Mouse (Mus musculus): Measurements from ENCODE around the gene Zbtb8os. TPM values are rescaled to one million over a fixed set of nuclear protein-coding genes. Genes with fewer than 3 reads are reported as not detected.

Gene Zbtb8os
- 58.0 and 62.6 TPM in 2 replicates for polyA plus RNA-seq (2015; fragmentation: Nextera tagmentation; extraction: Ambion mirVana)

- Histone ChIP-seq H3K9ac (peak within 1 kb of the TSS; percentile 96), H3K36me3 (peaks cover 2% of the 10 kb centered on the region; the same call in 1 of the 2 replicates), H3K27ac (peak within 1 kb of the TSS; percentile 99), H3K4me3 (replicated peaks) (peak within 1 kb of the TSS; percentile 92), H3K4me2 (replicated peaks) (peak within 1 kb of the TSS; percentile 73), H3K4me1 (replicated peaks) (peaks cover 30% of the 10 kb centered on the region), H3K9me3 (no peaks in the 10 kb centered on the region), H3K27me3 (replicated peaks) (no peaks in the 10 kb centered on the region)
- WGBS = under 1% methylated on average over 73 of the region's 73 CpGs
- ATAC-seq = peak; percentile 98
Measured at GRCm38 (mm10) chr4:129335216-129336074, at the start of gene Zbtb8os, which contains the start of gene Rbbp4. Zbtb8os (plus strand) TSS chr4:129335695. Rbbp4 (minus strand) TSS chr4:129335370.

GRCm38 (mm10) chr4:129286001-129286682 lies 49.4 kb upstream of the Zbtb8os start:
- Histone ChIP-seq H3K36me3 (no peaks in the 10 kb centered on the region), H3K9ac (0 out of 2 replicates have a peak overlapping the region, but pooled peaks have one; percentile 50), H3K27ac (no peak overlapping the region), H3K4me2 (replicated peaks) (peak overlapping the region; percentile 96), H3K9me3 (no peaks in the 10 kb centered on the region), H3K27me3 (replicated peaks) (0 out of 2 replicates have a peak, but pooled peaks cover 8% of the 10 kb centered on the region), H3K4me3 (replicated peaks) (peak overlapping the region; percentile 48), H3K4me1 (replicated peaks) (peaks cover 20% of the 10 kb centered on the region)
- 49% methylated on average over 5 of the region's 5 CpGs for WGBS
- ATAC-seq = peak; percentile 27; the same call in 1 of the 2 replicates

- Histone ChIP-seq H3K9me3 (no peaks in the 10 kb centered on the region), H3K4me2 (replicated peaks) (peak overlapping the region; percentile 96), H3K27me3 (replicated peaks) (0 out of 2 replicates have a peak, but pooled peaks cover 8% of the 10 kb centered on the region), H3K4me1 (replicated peaks) (peaks cover 20% of the 10 kb centered on the region), H3K9ac (peak overlapping the region; percentile 50), H3K36me3 (no peaks in the 10 kb centered on the region), H3K27ac (no peak overlapping the region), H3K4me3 (replicated peaks) (peak overlapping the region; percentile 48)
- under 1% methylated on average over 28 of the region's 28 CpGs for WGBS
- ATAC-seq = peak; percentile 70
Measured at GRCm38 (mm10) chr4:129286683-129287471, 48.6 kb upstream of the Zbtb8os start.

GRCm38 (mm10) chr4:129287472-129287981 lies 48.0 kb upstream of the Zbtb8os start, which contains the start of gene Sync:
Sync (plus strand) TSS chr4:129287617.
- WGBS = 1% methylated on average over 49 of the region's 53 CpGs
- Histone ChIP-seq H3K4me1 (replicated peaks) (peaks cover 20% of the 10 kb centered on the region), H3K36me3 (no peaks in the 10 kb centered on the region), H3K27ac (no peak within 1 kb of the TSS), H3K4me3 (replicated peaks) (peak within 1 kb of the TSS; percentile 48), H3K27me3 (replicated peaks) (0 out of 2 replicates have a peak, but pooled peaks cover 8% of the 10 kb centered on the region), H3K4me2 (replicated peaks) (peak within 1 kb of the TSS; percentile 96), H3K9ac (peak within 1 kb of the TSS; percentile 50), H3K9me3 (no peaks in the 10 kb centered on the region)
- peak; percentile 65 for ATAC-seq

GRCm38 (mm10) chr4:129288067-129288466 lies 47.4 kb upstream of the Zbtb8os start:
- Histone ChIP-seq H3K27ac (no peak overlapping the region), H3K27me3 (replicated peaks) (0 out of 2 replicates have a peak, but pooled peaks cover 8% of the 10 kb centered on the region), H3K4me3 (replicated peaks) (no peak overlapping the region), H3K36me3 (no peaks in the 10 kb centered on the region), H3K4me1 (replicated peaks) (peaks cover 20% of the 10 kb centered on the region), H3K9ac (peak overlapping the region; percentile 50; the same call in 1 of the 2 replicates), H3K9me3 (no peaks in the 10 kb centered on the region), H3K4me2 (replicated peaks) (peak overlapping the region; percentile 96; the same call in 1 of the 2 replicates)
- ATAC-seq = no peak; the same call in 1 of the 2 replicates
- WGBS = 41% methylated on average over 3 of the region's 3 CpGs

- Histone ChIP-seq H3K9ac (no peak overlapping the region), H3K36me3 (no peaks in the 10 kb centered on the region), H3K27ac (no peak overlapping the region), H3K4me2 (replicated peaks) (no peak overlapping the region), H3K4me1 (replicated peaks) (peaks cover 20% of the 10 kb centered on the region), H3K27me3 (replicated peaks) (0 out of 2 replicates have a peak, but pooled peaks cover 7% of the 10 kb centered on the region), H3K9me3 (no peaks in the 10 kb centered on the region), H3K4me3 (replicated peaks) (no peak overlapping the region)
- WGBS = 87% methylated on average over 8 of the region's 8 CpGs
- ATAC-seq = no peak
Measured at GRCm38 (mm10) chr4:129289671-129290070, 45.8 kb upstream of the Zbtb8os start.

GRCm38 (mm10) chr4:129292831-129293230 lies 42.7 kb upstream of the Zbtb8os start:
- Histone ChIP-seq H3K27me3 (replicated peaks) (no peaks in the 10 kb centered on the region), H3K4me3 (replicated peaks) (no peak overlapping the region), H3K4me1 (replicated peaks) (no peaks in the 10 kb centered on the region), H3K9ac (no peak overlapping the region), H3K4me2 (replicated peaks) (no peak overlapping the region), H3K27ac (no peak overlapping the region), H3K36me3 (no peaks in the 10 kb centered on the region), H3K9me3 (no peaks in the 10 kb centered on the region)
- 69% methylated on average over 7 of the region's 7 CpGs for WGBS
- ATAC-seq = no peak

- Histone ChIP-seq H3K4me3 (replicated peaks) (no peak overlapping the region), H3K4me1 (replicated peaks) (no peaks in the 10 kb centered on the region), H3K4me2 (replicated peaks) (no peak overlapping the region), H3K9me3 (no peaks in the 10 kb centered on the region), H3K27me3 (replicated peaks) (no peaks in the 10 kb centered on the region), H3K36me3 (no peaks in the 10 kb centered on the region), H3K9ac (no peak overlapping the region), H3K27ac (no peak overlapping the region)
- 42% methylated on average over 16 of the region's 16 CpGs for WGBS
- no peak for ATAC-seq
Measured at GRCm38 (mm10) chr4:129293702-129294101, 41.8 kb upstream of the Zbtb8os start.

GRCm38 (mm10) chr4:129295188-129295587 lies 40.3 kb upstream of the Zbtb8os start:
- Histone ChIP-seq H3K36me3 (no peaks in the 10 kb centered on the region), H3K9me3 (no peaks in the 10 kb centered on the region), H3K27me3 (replicated peaks) (no peaks in the 10 kb centered on the region), H3K27ac (no peak overlapping the region), H3K9ac (no peak overlapping the region), H3K4me2 (replicated peaks) (no peak overlapping the region), H3K4me3 (replicated peaks) (no peak overlapping the region), H3K4me1 (replicated peaks) (no peaks in the 10 kb centered on the region; the same call in 1 of the 2 replicates)
- ATAC-seq = peak; percentile 39; the same call in 1 of the 2 replicates
- 32% methylated on average over 2 of the region's 2 CpGs for WGBS

GRCm38 (mm10) chr4:129296066-129296465 lies 39.4 kb upstream of the Zbtb8os start:
- Histone ChIP-seq H3K9ac (no peak overlapping the region), H3K27me3 (replicated peaks) (no peaks in the 10 kb centered on the region), H3K4me1 (replicated peaks) (no peaks in the 10 kb centered on the region; the same call in 1 of the 2 replicates), H3K27ac (no peak overlapping the region), H3K9me3 (no peaks in the 10 kb centered on the region), H3K4me2 (replicated peaks) (no peak overlapping the region), H3K4me3 (replicated peaks) (no peak overlapping the region), H3K36me3 (no peaks in the 10 kb centered on the region)
- 59% methylated on average over 7 of the region's 7 CpGs for WGBS
- no peak for ATAC-seq

GRCm38 (mm10) chr4:129297724-129298123 lies 37.8 kb upstream of the Zbtb8os start:
- Histone ChIP-seq H3K9ac (no peak overlapping the region), H3K4me3 (replicated peaks) (no peak overlapping the region), H3K4me2 (replicated peaks) (no peak overlapping the region), H3K9me3 (no peaks in the 10 kb centered on the region), H3K27ac (peak overlapping the region; percentile 22; the same call in 1 of the 2 replicates), H3K27me3 (replicated peaks) (no peaks in the 10 kb centered on the region), H3K36me3 (no peaks in the 10 kb centered on the region), H3K4me1 (replicated peaks) (no peaks in the 10 kb centered on the region; the same call in 1 of the 2 replicates)
- WGBS = 58% methylated on average over 4 of the region's 4 CpGs
- 0 out of 2 replicates have a peak, but pooled peaks have one; percentile 41 for ATAC-seq

All from intestine, embryonic 15.5 days (tissue).